Mouse (Mus musculus) G1E (cell line): Measurements from ENCODE around the gene Mettl27.
"Not testable (repeated sequence)": the region's sequence is repeated elsewhere in the genome, so short reads cannot be mapped to it uniquely, and the experiment has no call there.

ENCODE experiments used
- CTCF ChIP-seq: IDR thresholded peaks from 2 replicates; pipeline ENCODE4 v1.5.1; 2012; ENCODE audit warnings: low read depth, low read length, inconsistent platforms, mixed read lengths
- GATA2 ChIP-seq: IDR thresholded peaks from 2 replicates; pipeline ENCODE4 v1.6.1; 2012; ENCODE audit warnings: low read depth, low read length, inconsistent platforms, borderline replicate concordance
- POLR2AphosphoS5 ChIP-seq: IDR thresholded peaks from 2 replicates; pipeline ENCODE4 v1.6.1; 2012; ENCODE audit warnings: low read depth, low read length, inconsistent platforms; ENCODE audit not compliant: insufficient replicate concordance
- TAL1 ChIP-seq: conservative IDR thresholded peaks from 2 replicates; pipeline ENCODE4 v1.6.1; 2012; ENCODE audit warnings: low read depth, low read length, inconsistent platforms, mixed read lengths

- TF ChIP-seq CTCF, POLR2AphosphoS5, GATA2, TAL1: not testable (repeated sequence)
Observed at GRCm38 (mm10) chr5:134964655-134965054, 32.5 kb downstream of the Mettl27 start.
